Mouse (Mus musculus): ENCODE results near the gene Hcrt.
"Not testable (repeated sequence)": the region's sequence is repeated elsewhere in the genome, so short reads cannot be mapped to it uniquely, and the experiment has no call there.

The Hcrt gene

DNA sequence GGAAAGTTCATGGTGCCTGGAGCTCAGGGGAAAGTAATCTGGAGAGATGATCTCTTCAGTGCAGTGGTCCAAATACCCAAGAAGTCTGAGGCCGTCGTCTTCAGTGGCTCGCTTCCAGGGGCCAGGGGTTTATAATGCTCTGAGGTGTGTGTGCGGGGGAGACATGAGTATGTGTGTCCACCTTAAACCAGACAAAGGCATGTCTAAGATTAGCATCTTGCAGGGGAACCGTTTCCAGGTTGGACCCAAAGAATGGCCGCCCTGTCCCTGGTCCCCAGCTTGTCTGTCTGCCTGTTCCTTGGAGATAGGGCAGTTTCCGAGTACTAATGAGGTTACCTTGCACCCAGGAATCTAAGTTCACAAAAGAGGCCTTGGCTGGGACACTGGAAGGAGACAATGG, at the start of gene Hcrt:
Hcrt (minus strand) TSS at position 101 of the 400 bp plus-strand sequence.
- in situ Hi-C loops (cut with MboI; ENCODE audit: low sequenced_read_pairs) = no loop called here

DNA sequence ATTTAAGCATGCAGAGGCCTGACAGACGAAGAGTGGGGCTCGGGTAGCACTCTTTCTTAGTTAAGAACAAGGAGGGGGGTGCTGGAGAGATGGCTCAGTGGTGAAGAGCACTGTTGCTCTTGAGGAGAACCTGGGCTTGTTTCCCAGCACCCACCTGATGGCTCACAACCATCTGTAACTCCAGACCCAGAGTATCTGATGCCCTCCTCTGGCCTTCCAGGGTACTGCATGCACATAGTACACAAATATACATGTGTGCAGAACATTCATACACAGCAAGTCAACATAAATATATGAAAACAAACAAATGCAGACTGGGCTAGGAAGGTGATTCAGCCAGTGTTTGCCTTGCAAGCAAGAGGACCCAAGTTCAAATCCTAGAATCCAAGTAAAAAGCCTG, 48.4 kb upstream of the Hcrt start:
- in situ Hi-C loops (cut with MboI; ENCODE audit: low sequenced_read_pairs) = no loop called here

DNA sequence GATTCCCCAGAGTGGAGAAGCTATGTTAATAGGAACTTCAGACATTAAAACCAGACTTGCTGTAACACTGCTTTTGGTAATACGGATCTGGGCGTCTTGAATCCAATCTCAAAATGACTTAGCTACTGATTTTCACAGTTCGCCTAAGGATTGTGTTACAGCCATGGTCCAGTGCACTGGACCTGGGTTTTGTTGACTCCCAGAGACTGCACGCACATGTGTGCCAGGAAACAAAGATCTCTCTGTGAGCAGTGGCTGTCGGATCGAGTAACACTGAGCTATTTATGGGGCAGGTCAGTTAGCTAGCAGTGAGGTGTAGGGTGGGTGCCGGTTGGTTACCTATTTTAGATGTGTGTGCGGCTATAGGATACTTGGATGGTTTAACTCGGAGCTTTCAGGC, 47.8 kb upstream of the Hcrt start:
- in situ Hi-C loops (cut with MboI; ENCODE audit: low sequenced_read_pairs) = no loop called here

GRCm38 (mm10) chr11:100806380-100807305, 43.9 kb upstream of the Hcrt start:
- in situ Hi-C loops (cut with MboI; ENCODE audit: low sequenced_read_pairs) = no loop called here

GRCm38 (mm10) chr11:100805535-100805934, 42.8 kb upstream of the Hcrt start:
- in situ Hi-C loops (cut with MboI; ENCODE audit: low sequenced_read_pairs) = no loop called here

DNA sequence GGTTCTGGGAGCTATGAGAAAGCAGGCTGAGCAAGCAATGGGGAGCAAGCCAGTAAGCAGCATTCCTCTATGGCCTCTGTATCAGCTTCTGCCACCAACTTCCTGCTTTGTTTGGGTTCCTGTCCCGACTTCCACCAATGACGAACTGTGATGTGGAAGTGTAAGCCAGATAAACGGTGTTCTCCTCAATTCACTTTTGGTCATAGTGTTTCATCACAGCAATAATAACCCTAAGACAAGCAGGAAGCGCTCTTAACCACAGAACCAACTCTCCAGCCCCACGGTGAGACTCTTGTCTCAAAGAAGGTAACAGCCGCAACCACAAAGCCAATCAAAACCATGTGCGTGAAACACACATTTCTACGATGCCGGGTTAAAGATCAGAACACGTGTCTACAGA, 41.7 kb upstream of the Hcrt start:
- in situ Hi-C loops (cut with MboI; ENCODE audit: low sequenced_read_pairs) = no loop called here

GRCm38 (mm10) chr11:100799426-100799825, 36.7 kb upstream of the Hcrt start:
- in situ Hi-C loops (cut with MboI; ENCODE audit: low sequenced_read_pairs) = no loop called here

DNA sequence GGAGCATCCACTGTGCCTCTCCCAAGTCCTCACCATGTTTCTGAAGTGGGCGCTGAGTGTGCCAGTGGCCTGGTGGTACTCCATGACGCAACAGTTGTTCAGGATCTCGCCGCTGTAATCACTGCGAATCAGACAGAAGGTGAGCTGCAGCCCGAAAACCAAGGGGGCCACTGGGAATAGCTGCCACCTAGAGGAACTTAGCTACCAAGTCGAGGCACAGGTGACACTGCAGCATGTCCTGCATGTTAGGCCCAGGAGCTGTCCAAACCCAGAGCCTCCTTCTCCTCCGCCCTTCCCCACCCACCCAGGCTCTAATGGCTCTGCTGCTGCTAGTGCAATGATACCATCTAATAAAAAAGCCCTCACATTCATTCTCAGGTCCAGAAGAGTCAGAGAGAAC, 33.9 kb upstream of the Hcrt start:
- in situ Hi-C loops (cut with MboI; ENCODE audit: low sequenced_read_pairs) = no loop called here

DNA sequence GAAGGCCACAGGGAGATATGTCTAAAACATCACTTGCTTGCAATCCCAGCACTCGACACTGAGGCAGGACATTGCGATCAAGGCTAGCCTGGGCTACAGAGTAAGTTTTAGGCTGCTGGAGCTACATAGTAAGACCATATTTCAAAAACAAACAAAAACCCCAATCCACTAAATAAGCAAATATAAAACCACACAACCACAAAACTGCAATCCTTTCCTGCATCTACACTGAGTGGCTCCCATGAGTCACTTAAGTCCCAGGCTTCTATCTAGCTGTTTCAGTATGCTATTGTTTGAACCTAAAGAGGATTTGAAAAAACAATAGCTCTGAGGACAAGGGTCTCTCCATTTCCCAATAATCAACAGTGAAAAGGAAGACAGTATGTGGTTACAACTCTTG, 32.7 kb upstream of the Hcrt start:
- in situ Hi-C loops (cut with MboI; ENCODE audit: low sequenced_read_pairs) = no loop called here

GRCm38 (mm10) chr11:100791457-100792049, 28.8 kb upstream of the Hcrt start:
- in situ Hi-C loops (cut with MboI; ENCODE audit: low sequenced_read_pairs) = no loop called here

- in situ Hi-C loops (cut with MboI; ENCODE audit: low sequenced_read_pairs) = not testable (repeated sequence)
These were observed 27.9 kb upstream of the Hcrt start for GRCm38 (mm10) chr11:100790644-100791043.

- in situ Hi-C loops (cut with MboI; ENCODE audit: low sequenced_read_pairs) = no loop called here
These were observed 27.0 kb upstream of the Hcrt start for GRCm38 (mm10) chr11:100789702-100790101.

- in situ Hi-C loops (cut with MboI; ENCODE audit: low sequenced_read_pairs) = no loop called here
These were observed 23.0 kb upstream of the Hcrt start for GRCm38 (mm10) chr11:100785774-100786173.

- in situ Hi-C loops (cut with MboI; ENCODE audit: low sequenced_read_pairs) = no loop called here
These were observed 21.6 kb upstream of the Hcrt start for GRCm38 (mm10) chr11:100784286-100784685.

DNA sequence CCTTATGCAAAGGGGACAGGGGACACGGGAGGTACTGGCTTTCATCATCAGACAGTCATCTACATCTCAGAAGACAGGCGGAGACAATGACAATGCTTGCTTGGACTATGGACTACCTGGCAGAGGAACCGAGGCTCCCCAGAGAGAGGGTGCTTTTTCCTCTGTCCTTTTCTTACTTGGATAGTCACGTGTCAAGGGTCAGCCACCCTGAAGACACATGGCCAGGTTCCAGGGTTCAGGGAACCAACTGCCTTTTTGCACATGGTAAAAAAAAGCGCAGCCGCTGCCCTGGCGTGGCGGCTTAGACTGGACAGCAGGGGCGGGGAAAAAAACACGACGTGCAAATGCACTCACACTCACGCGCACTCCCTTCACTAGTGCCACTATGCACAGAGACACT, 19.8 kb upstream of the Hcrt start:
- in situ Hi-C loops (cut with MboI; ENCODE audit: low sequenced_read_pairs) = no loop called here

GRCm38 (mm10) chr11:100781763-100782475, 19.2 kb upstream of the Hcrt start:
- in situ Hi-C loops (cut with MboI; ENCODE audit: low sequenced_read_pairs) = no loop called here

- in situ Hi-C loops (cut with MboI; ENCODE audit: low sequenced_read_pairs) = no loop called here
These were observed 17.5 kb upstream of the Hcrt start for GRCm38 (mm10) chr11:100780247-100780646.

DNA sequence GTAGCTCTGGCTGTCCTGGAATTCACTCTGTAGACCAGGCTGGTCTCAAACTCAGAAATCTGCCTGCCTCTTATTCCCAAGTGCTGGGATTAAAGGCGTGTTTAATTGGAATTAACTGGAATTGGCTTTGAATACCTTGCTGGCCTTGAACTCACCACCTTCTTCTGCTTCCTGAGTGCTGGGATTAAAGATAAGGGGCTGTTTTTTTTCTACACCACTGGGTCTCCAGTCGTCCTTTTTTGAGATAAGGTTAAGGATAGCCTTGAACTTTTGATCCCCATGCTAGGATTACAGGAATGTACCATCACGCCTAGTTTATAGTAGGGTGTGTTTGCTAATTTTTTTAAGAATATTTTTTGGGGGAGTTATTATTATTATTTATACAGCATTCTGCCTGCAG, 15.3 kb upstream of the Hcrt start:
- in situ Hi-C loops (cut with MboI; ENCODE audit: low sequenced_read_pairs) = no loop called here

DNA sequence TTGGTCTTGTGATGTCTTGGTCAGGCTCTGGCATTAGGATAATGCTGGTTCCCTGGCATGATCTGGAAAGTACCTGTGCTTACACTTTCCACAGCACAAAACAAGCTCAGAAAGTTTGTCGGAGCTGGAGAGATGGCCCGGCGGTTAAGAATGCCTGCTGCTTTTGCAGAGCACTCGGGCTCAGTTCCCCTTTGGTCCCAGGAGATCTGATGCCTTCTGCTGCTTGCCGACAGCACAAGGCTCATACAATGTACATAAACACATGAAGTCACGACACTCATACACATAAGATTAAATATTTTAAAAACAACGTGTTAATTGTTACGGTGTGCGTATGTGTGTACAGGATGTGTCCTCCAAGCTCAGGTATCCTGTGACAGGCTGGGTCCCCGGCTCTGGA, 13.2 kb upstream of the Hcrt start:
- in situ Hi-C loops (cut with MboI; ENCODE audit: low sequenced_read_pairs) = no loop called here

DNA sequence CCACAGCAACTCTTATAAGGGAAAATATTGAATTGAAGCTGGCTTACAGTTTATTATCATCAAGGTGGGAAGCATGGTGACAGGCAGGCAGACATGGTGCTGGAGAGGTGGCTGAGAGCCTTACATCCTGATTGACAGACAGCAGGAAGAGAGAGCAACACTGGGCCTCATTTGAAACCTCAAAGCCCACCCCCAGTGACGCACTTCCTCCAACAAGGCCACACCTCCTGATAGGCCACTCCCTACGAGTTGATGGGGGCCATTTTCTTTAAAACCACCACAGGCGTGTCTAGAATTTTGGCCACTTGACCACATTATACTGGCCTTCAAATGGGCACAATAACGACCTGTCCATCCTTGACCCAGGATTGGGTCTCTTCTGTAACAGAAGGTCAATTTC, 11.5 kb upstream of the Hcrt start:
- in situ Hi-C loops (cut with MboI; ENCODE audit: low sequenced_read_pairs) = no loop called here

DNA sequence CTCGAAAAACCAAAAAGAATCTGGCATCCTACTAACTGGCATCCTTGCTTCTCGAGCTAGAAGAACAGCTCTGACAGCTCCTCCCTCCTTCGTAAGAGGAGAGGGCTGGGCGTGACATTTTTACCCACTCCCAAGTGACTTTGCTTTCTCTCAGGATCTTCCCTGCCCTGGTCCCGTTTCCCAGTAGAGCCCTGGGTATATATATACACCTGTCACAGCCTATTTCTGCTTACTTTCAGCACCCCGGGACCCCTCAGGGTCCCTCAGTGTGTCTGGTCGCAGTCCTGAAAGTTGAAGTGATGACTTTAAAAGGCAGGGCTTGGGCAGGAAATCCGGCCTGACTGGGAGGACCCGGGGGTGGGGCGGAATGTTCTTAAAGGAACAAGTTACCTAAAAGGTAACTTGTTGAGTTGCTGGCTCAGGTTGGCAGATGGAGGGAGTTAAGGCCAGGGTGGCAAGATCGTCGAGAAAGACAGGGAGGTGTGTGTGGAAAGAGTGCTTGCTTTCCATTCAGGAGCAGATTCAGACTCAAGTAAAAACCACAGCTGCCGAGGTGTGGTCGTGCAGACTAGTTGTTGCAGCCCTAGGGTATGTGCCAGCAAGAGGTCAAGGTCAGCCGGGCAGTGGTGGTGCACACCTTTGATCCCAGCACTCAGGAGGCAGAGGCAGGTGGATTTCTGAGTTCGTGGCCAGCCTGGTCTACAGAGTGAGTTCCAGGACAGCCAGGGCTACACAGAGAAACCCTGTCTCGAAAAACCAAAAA, 8.1 kb upstream of the Hcrt start, which contains the start of gene Ghdc:
Ghdc (minus strand) TSS at position 312 of the 763 bp plus-strand sequence.
- in situ Hi-C loops (cut with MboI; ENCODE audit: low sequenced_read_pairs) = no loop called here

Measured in CH12F3 (cell line).